Mouse (Mus musculus): Measurements from ENCODE around the gene Coq8b. TPM values are rescaled to one million over a fixed set of nuclear protein-coding genes. Genes with fewer than 3 reads are reported as not detected.

Coq8b gene
- total RNA-seq (2017), result 7.0 to 22.6 TPM (median 19.4 TPM) in 3 replicates

- ATAC-seq (replicated peaks; ENCODE audit: insufficient number of reproducible peaks, low FRiP score, low TSS enrichment, poor library complexity, severe bottlenecking), result peak; percentile 91
Measured at GRCm38 (mm10) chr7:27232781-27233281, at the start of gene Coq8b. Coq8b (plus strand) TSS chr7:27233023.

GRCm38 (mm10) chr7:27184964-27185363, 47.9 kb upstream of the Coq8b start:
- ATAC-seq (replicated peaks; ENCODE audit: insufficient number of reproducible peaks, low FRiP score, low TSS enrichment, poor library complexity, severe bottlenecking), result peak; percentile 47; the same call in 1 of the 2 replicates

- ATAC-seq (replicated peaks; ENCODE audit: insufficient number of reproducible peaks, low FRiP score, low TSS enrichment, poor library complexity, severe bottlenecking), result no peak
Measured at GRCm38 (mm10) chr7:27185986-27186385, 46.8 kb upstream of the Coq8b start.

GRCm38 (mm10) chr7:27189271-27189931, 43.4 kb upstream of the Coq8b start:
- ATAC-seq (replicated peaks; ENCODE audit: insufficient number of reproducible peaks, low FRiP score, low TSS enrichment, poor library complexity, severe bottlenecking), result no peak

DNA sequence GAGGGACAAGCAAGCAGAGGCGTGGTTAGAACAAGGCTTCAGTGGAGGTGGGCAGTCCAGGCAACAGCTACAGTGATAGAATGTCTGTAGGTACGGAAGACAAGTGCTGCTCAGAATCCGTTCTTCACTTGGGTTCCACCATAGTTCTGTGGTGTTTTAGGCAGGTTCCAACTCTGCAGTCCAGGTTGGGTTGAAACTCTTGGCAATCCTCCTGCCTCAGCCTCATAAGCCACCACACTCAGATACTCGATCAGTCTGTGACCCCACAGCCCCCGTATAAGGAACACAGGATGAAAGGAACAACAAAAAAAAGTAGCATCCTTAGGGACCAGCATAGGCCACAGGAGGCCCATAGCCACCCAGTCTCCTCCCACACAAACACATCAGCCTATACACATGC, 40.4 kb upstream of the Coq8b start:
- ATAC-seq (replicated peaks; ENCODE audit: insufficient number of reproducible peaks, low FRiP score, low TSS enrichment, poor library complexity, severe bottlenecking), result no peak

DNA sequence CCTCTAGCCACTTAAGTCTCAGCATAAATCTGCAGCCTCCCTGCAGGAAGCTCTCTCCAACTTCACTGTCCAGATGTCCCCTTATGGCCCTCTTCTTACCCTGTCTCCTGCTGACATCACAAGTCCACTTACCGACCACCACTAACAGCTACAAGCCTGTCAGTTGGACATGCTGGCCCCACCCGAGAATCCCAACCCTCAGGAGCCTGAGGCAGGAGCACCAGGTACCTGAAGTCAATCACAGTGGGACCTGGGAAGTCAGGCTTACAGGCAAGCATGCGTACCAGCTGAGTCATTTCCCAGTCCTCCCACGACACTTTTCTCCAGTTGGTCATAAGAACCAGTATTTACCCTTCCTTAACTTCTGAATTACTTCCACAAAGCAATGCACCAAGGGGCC, 39.1 kb upstream of the Coq8b start:
- no peak for ATAC-seq (replicated peaks; ENCODE audit: insufficient number of reproducible peaks, low FRiP score, low TSS enrichment, poor library complexity, severe bottlenecking)

DNA sequence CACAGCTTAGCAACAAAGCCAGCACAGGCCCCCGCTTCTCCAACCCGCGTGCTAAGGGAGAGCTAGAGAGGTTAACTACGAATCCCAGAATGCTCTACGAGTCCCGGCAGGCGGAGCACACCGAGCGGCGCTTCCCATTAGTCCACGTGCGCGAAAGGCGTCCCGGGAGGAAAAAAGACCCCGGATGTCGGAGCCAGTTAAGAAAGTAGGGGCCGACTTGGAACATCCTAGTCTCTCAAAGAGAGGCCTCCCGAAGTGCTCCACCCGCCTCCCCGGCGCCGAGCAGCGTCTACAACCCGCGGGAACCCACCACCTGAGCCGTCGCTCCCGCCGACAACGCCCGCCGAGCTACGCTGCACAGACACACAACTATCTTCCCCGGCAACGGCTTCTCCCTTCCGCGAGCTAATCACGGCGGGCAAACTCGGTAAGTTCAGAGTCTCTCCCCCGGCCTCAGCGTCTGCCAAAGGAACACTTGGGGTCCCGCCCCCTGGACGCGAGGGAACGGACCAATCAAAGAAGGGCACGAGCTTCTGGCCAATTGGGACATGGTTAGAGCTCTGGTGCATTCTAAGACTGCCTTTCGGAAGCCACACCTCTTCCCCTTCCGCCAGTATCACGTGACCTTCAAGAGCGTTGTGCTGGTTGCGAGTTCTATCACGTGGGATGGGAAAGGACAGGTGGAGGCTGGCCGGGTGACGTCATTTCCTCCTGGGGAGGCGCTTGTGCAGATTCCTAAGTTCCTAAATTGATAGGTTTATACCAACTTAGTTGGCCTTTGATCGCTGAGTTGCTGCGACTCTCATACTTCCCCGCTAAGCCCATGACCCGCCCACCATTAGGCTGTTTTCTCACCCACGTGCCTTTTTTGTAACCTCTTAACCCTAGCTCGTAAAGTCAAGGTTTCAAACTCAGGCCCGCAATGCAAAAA, 36.9 kb upstream of the Coq8b start, which contains the start of the genes BC024978 and Snrpa:
Gene BC024978 (plus strand): TSS at position 101 of the 931 bp plus-strand sequence.
Gene Snrpa (minus strand): TSS at position 591 of the 931 bp plus-strand sequence.
- ATAC-seq (replicated peaks; ENCODE audit: insufficient number of reproducible peaks, low FRiP score, low TSS enrichment, poor library complexity, severe bottlenecking), result peak; percentile 92

- ATAC-seq (replicated peaks; ENCODE audit: insufficient number of reproducible peaks, low FRiP score, low TSS enrichment, poor library complexity, severe bottlenecking), result no peak
Measured at GRCm38 (mm10) chr7:27197136-27197535, 35.7 kb upstream of the Coq8b start.

GRCm38 (mm10) chr7:27197634-27198033, 35.2 kb upstream of the Coq8b start:
- no peak for ATAC-seq (replicated peaks; ENCODE audit: insufficient number of reproducible peaks, low FRiP score, low TSS enrichment, poor library complexity, severe bottlenecking)

DNA sequence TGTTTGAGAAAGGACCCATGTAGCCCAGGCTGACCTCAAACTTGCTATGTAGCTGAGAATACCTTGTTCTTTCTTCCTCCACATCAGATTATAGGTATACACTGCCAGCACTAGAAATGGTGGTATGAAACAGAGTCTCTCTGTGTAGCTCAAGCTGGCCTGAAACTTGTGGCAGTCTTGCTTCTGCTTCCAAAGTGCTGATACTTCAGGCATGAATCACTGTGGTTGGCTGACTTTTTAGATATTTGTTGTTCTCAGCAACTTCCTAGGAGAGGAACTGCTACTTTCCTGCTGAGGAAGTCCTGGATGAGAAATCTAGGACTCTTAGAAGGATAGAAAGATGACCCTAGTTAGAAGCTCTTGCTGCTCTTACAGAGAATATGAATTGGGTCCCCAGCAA, 34.5 kb upstream of the Coq8b start:
- no peak for ATAC-seq (replicated peaks; ENCODE audit: insufficient number of reproducible peaks, low FRiP score, low TSS enrichment, poor library complexity, severe bottlenecking)

DNA sequence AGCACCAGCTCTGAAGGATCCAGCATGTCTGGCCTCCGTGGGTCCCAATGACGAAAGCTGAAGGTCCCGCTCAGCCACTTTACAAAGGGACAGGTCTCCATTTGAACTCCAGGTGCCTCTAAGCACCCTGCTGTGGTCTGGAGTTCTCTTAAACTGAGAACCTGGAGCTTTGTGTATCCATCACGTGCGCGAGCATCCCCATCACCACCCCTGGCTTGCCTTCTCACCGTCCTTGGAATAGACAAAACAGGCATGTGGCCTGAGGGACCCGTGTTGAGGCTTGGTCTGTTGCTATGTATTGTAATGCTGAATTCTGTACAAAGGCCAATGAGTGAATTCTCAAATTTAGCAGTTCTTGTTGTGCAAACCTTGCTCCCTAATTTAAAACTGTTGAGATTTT, 34.0 kb upstream of the Coq8b start:
- no peak for ATAC-seq (replicated peaks; ENCODE audit: insufficient number of reproducible peaks, low FRiP score, low TSS enrichment, poor library complexity, severe bottlenecking)

DNA sequence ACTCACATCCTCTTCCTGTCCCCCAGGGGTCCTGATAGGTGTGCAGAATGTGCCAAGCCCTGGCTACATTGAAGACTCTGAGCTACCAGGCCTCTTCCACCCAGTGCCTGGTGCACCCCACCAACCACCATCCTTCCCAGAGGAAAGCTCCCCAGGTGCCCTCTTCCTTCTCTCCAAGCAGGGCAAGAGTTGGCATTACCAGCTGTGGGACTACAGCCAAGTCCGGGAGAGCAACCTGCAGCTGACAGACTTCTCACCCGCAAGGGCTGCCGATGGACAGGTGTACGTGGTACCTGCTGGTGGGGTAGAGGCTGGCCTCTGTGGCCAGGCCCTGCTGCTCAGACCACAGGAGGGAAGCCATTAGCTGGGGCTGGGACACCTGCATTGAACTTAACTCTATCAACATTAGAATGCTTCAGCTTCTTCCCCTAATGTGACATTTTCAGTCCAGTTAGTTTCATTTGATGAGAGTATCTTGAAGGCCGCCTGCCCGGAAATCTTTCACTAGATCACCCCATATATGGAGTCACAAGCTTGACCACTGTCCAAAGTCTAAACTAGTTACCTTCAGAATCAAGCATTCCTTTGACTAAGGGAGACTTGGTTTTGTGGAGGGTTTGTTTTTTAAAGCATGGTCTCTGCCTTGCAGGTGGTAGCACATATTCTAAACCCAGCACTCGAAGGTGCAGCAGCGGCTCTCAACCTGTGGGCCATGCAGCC, 28.9 kb upstream of the Coq8b start:
- no peak for ATAC-seq (replicated peaks; ENCODE audit: insufficient number of reproducible peaks, low FRiP score, low TSS enrichment, poor library complexity, severe bottlenecking)

DNA sequence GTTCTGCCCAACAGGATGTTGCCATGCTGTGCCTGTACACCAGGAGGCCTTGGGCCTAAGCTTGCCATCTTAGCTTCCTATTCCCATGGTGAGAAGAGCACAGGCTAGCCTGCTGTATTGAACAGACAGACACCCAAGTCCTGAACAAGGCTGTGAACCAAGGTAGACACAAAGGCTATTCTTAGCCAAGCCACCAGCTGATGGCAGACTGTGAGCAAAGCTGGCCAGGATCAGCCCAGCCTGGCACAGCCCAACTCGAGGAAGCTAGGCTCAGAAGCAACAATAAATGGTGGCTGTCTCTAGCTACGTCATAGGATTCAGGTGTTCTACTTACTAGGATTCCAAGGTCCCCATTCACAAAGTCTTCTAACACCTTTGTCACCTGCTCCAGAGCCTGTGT, 20.2 kb upstream of the Coq8b start:
- ATAC-seq (replicated peaks; ENCODE audit: insufficient number of reproducible peaks, low FRiP score, low TSS enrichment, poor library complexity, severe bottlenecking), result no peak

DNA sequence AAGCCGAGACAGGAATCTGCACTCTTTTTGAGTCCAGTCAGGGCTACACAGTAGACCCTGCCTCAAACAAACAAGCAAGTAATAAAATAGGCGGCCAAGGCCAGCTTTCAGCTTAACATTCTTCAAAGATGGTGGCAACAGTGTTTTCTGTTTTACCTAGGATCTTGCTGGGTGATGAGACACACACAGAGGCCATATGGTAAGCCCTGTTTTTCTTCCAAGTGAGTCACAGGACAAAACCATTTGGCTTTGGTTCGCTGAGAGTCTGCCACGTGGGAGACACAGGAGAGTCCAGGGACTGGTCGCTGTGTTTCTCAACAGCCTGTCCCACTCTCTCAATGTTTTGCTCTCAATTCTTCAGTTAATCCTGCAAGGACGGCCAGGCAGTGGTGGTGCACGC, 14.2 kb upstream of the Coq8b start:
- no peak for ATAC-seq (replicated peaks; ENCODE audit: insufficient number of reproducible peaks, low FRiP score, low TSS enrichment, poor library complexity, severe bottlenecking)

DNA sequence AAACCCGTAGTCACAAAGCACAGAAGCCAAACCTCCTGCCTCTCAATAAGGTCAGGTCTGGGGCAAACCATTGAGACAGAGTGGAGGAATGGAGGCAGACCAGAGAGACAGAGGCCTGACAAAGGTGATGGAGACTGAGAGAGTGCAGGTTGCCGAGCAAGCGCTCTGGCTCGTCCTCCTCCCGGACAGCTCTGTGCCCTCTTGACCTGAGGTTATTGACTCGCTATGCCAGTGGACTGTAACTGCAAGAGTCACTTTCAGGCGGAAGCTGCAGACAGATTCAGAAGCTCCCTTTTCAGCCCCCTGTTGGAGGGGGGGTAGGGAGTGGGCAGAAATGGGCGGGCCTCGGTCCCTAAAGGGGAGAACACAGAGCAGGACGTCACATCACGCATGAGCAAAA, 12.9 kb upstream of the Coq8b start:
- ATAC-seq (replicated peaks; ENCODE audit: insufficient number of reproducible peaks, low FRiP score, low TSS enrichment, poor library complexity, severe bottlenecking), result no peak

GRCm38 (mm10) chr7:27221939-27222338, 10.9 kb upstream of the Coq8b start:
- ATAC-seq (replicated peaks; ENCODE audit: insufficient number of reproducible peaks, low FRiP score, low TSS enrichment, poor library complexity, severe bottlenecking), result no peak

DNA sequence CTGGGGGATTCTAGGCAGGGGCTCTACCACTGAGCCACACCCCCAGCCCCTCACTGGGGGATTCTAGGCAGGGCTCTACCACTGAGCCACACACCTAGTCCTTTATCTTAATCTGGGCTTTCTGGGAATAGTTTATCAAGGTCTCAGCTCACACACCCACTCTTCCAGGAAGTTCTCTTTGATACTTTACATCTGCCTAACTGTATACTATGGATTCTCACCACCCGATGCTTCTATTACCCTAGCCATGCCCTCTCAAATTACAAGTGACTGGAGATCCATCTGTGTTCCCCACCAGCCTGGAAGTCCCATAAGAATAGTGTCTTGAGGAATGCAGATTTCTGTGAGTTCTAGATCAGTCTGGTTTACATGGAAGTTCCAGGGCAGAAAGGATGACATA, 10.3 kb upstream of the Coq8b start:
- no peak for ATAC-seq (replicated peaks; ENCODE audit: insufficient number of reproducible peaks, low FRiP score, low TSS enrichment, poor library complexity, severe bottlenecking)

- no peak for ATAC-seq (replicated peaks; ENCODE audit: insufficient number of reproducible peaks, low FRiP score, low TSS enrichment, poor library complexity, severe bottlenecking)
Measured at GRCm38 (mm10) chr7:27224877-27225575, 7.8 kb upstream of the Coq8b start.
